Mouse (Mus musculus): Measurements from ENCODE around the gene Tk1.

DNA sequence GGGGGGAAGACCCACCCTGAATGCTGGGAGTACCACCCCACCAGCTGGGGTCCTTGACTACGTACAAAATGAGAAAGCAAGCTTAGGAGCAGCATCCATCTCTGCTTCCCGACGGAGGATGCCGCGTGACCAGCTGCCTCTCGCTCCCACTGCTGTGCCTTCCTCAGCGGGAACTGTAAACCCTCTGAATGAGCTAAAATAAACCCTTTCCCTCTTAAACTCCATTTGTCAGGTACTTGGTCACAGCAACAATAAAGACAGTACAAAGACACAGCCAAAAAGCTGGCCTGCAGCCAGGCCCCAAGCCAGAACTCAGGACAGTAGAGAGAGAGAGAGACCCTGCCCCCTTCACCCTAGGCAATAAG lies 56.2 kb downstream of the Tk1 start:
- no peak for TF ChIP-seq TAL1 (IDR thresholded peaks at IDR 0.05; ENCODE audit: low read length)
- TF ChIP-seq GATA1 (IDR thresholded peaks at IDR 0.05; ENCODE audit: low read length) = no peak

All from erythroblast, embryonic 14.5 days (primary cell).